Mouse (Mus musculus) MEL (cell line): ENCODE measurements around the gene 2010300C02Rik. TPM values are rescaled to one million over a fixed set of nuclear protein-coding genes. Genes with fewer than 3 reads are reported as not detected.

Experiments
- DNase-seq: peaks from one replicate; pipeline ENCODE4 v3.0.0; 2011; ENCODE audit warnings: low read depth, low spot score
- H3K27ac ChIP-seq: 2 replicates; pipeline ENCODE4 v1.5.1; 2012; ENCODE audit warnings: low read depth, mild to moderate bottlenecking, control low read depth, low read length, moderate library complexity; ENCODE audit not compliant: control insufficient read depth
- H3K27me3 ChIP-seq, 2 experiments: fragments of 150-350 bp in 1 of 2; sonication (generic) in 1 of 2; 2 replicates each; pipeline ENCODE4 v1.6.1; 2012; ENCODE audit warnings: low read length in 2 of 2, mild to moderate bottlenecking in 2 of 2, improper control_type of control experiment in 1 of 2, moderate library complexity in 1 of 2; ENCODE audit not compliant: insufficient read depth in 2 of 2, control insufficient read depth in 1 of 2
- H3K36me3 ChIP-seq, 2 experiments: 2 replicates each; pipeline ENCODE4 v1.6.1; 2012 to 2014; ENCODE audit warnings: low read length in 2 of 2, improper control_type of control experiment in 1 of 2, inconsistent platforms in 1 of 2, mild to moderate bottlenecking in 1 of 2; ENCODE audit not compliant: insufficient read depth in 2 of 2, control insufficient read depth in 1 of 2
- H3K4me1 ChIP-seq, 2 experiments: fragments of 150-350 bp in 1 of 2; sonication (generic) in 1 of 2; 2 replicates each; pipeline ENCODE4 v1.6.1; 2012; ENCODE audit warnings: low read length in 2 of 2, improper control_type of control experiment in 1 of 2, mild to moderate bottlenecking in 1 of 2; ENCODE audit not compliant: insufficient read depth in 2 of 2, control insufficient read depth in 1 of 2
- H3K4me3 ChIP-seq, 2 experiments: fragments of 150-350 bp in 1 of 2; sonication (generic) in 1 of 2; 2 replicates each; pipeline ENCODE4 v1.5.1; 2012; ENCODE audit warnings: low read depth in 2 of 2, low read length in 2 of 2, mild to moderate bottlenecking in 2 of 2, moderate library complexity in 2 of 2, control low read depth in 1 of 2, improper control_type of control experiment in 1 of 2; ENCODE audit not compliant: control insufficient read depth in 1 of 2, insufficient read depth in 1 of 2
- H3K79me2 ChIP-seq: 2 replicates; pipeline ENCODE4 v1.6.1; 2012; ENCODE audit warnings: mild to moderate bottlenecking, low read length, moderate library complexity; ENCODE audit not compliant: control insufficient read depth, poor library complexity, insufficient read depth
- H3K9ac ChIP-seq: 2 replicates; pipeline ENCODE4 v1.6.1; 2012; ENCODE audit warnings: low read depth, mild to moderate bottlenecking, control low read depth, low read length, moderate library complexity; ENCODE audit not compliant: control insufficient read depth, poor library complexity, severe bottlenecking
- H3K9me3 ChIP-seq: fragments of 150-350 bp; sonication (generic); replicated peaks from 2 replicates; pipeline ENCODE4 v1.6.1; 2012; ENCODE audit warnings: mild to moderate bottlenecking, low read length, improper control_type of control experiment, moderate library complexity; ENCODE audit not compliant: insufficient read depth
- CHD2 ChIP-seq: IDR thresholded peaks from 2 replicates; pipeline ENCODE4 v1.6.1; 2011; ENCODE audit warnings: low read length, improper control_type of control experiment
- CTCF ChIP-seq, 3 experiments: IDR thresholded peaks in 2 of 3; conservative IDR thresholded peaks in 1 of 3; 2 replicates each; pipeline ENCODE4 v1.5.1; 2011 to 2012; ENCODE audit warnings: low read length in 3 of 3, low read depth in 2 of 3, mild to moderate bottlenecking in 2 of 3, improper control_type of control experiment in 1 of 3, inconsistent platforms in 1 of 3, mixed read lengths in 1 of 3, moderate library complexity in 1 of 3; ENCODE audit not compliant: control insufficient read depth in 1 of 3, insufficient read depth in 1 of 3, poor library complexity in 1 of 3, severe bottlenecking in 1 of 3
- GATA1 ChIP-seq: IDR thresholded peaks from 2 replicates; pipeline ENCODE4 v1.6.1; 2011; ENCODE audit warnings: low read depth, low read length, improper control_type of control experiment
- JUND ChIP-seq: IDR thresholded peaks from 2 replicates; pipeline ENCODE4 v1.6.1; 2011; ENCODE audit warnings: low read depth, mild to moderate bottlenecking, improper control_type of control experiment, low read length
- MAFK ChIP-seq: IDR thresholded peaks from 2 replicates; pipeline ENCODE4 v1.6.1; 2011; ENCODE audit warnings: low read depth, mild to moderate bottlenecking, low read length, improper control_type of control experiment, borderline replicate concordance
- MYB ChIP-seq: IDR thresholded peaks from 2 replicates; pipeline ENCODE4 v1.6.1; 2011; ENCODE audit warnings: mild to moderate bottlenecking, low read depth, low read length, improper control_type of control experiment
- MYC ChIP-seq: IDR thresholded peaks from 2 replicates; pipeline ENCODE4 v1.6.1; 2011; ENCODE audit warnings: low read depth, mild to moderate bottlenecking, low read length, improper control_type of control experiment, moderate library complexity
- NELFE ChIP-seq: IDR thresholded peaks from 2 replicates; pipeline ENCODE4 v1.6.1; 2011; ENCODE audit warnings: low read depth, low read length, improper control_type of control experiment
- NRF1 ChIP-seq: IDR thresholded peaks from 2 replicates; pipeline ENCODE4 v1.6.1; 2014; ENCODE audit warnings: low read depth, mild to moderate bottlenecking, inconsistent platforms, low read length, improper control_type of control experiment, moderate library complexity; ENCODE audit not compliant: poor library complexity, insufficient read depth, severe bottlenecking
- POLR2A ChIP-seq, 2 experiments: IDR thresholded peaks; 2 replicates each; pipeline ENCODE4 v1.6.1; 2011 to 2012; ENCODE audit warnings: low read length in 2 of 2, mild to moderate bottlenecking in 2 of 2, control low read depth in 1 of 2, improper control_type of control experiment in 1 of 2, low read depth in 1 of 2, moderate library complexity in 1 of 2; ENCODE audit not compliant: control insufficient read depth in 1 of 2, insufficient read depth in 1 of 2, poor library complexity in 1 of 2
- POLR2AphosphoS2 ChIP-seq: IDR thresholded peaks from 2 replicates; pipeline ENCODE4 v1.6.1; 2011; ENCODE audit warnings: low read length, improper control_type of control experiment
- RAD21 ChIP-seq: IDR thresholded peaks from 2 replicates; pipeline ENCODE4 v1.6.1; 2011; ENCODE audit warnings: mild to moderate bottlenecking, low read depth, low read length, improper control_type of control experiment
- USF1 ChIP-seq: IDR thresholded peaks from 2 replicates; pipeline ENCODE4 v1.6.1; 2014; ENCODE audit warnings: low read depth, mild to moderate bottlenecking, inconsistent platforms, low read length, improper control_type of control experiment, moderate library complexity
- USF2 ChIP-seq, 2 experiments: IDR thresholded peaks; 2 replicates each; pipeline ENCODE4 v1.6.1; 2011 to 2012; ENCODE audit warnings: improper control_type of control experiment in 2 of 2, low read length in 2 of 2, borderline replicate concordance in 1 of 2, inconsistent platforms in 1 of 2, low read depth in 1 of 2, mild to moderate bottlenecking in 1 of 2; ENCODE audit not compliant: insufficient read depth in 1 of 2
- ZNF384 ChIP-seq: IDR thresholded peaks from 2 replicates; pipeline ENCODE4 v1.6.1; 2012; ENCODE audit warnings: low read depth, mild to moderate bottlenecking, inconsistent platforms, low read length, improper control_type of control experiment
- polyA plus RNA-seq, 2 experiments: library from polyadenylated mRNA; stranded (reverse) in 1 of 2; unstranded in 1 of 2; fragments of >175 nt in 1 of 2; fragments of >200 nt in 1 of 2; gene quantifications; 2 replicates each; pipeline versions ENCODE4 v1.2.1 to v1.2.4; 2012; ENCODE audit warnings: low replicate concordance in 2 of 2, low read depth in 1 of 2; ENCODE audit not compliant: insufficient read length in 2 of 2, insufficient read depth in 1 of 2, missing spikeins in 1 of 2
- total RNA-seq: library from RNA; depleted of rRNA; stranded (reverse); fragments of 300-350 nt; gene quantifications from 2 replicates; pipeline ENCODE4 v1.2.3, GENCODE M21; 2012

The 2010300C02Rik gene
- total and polyA plus RNA-seq, 3 experiments: not detected

DNA sequence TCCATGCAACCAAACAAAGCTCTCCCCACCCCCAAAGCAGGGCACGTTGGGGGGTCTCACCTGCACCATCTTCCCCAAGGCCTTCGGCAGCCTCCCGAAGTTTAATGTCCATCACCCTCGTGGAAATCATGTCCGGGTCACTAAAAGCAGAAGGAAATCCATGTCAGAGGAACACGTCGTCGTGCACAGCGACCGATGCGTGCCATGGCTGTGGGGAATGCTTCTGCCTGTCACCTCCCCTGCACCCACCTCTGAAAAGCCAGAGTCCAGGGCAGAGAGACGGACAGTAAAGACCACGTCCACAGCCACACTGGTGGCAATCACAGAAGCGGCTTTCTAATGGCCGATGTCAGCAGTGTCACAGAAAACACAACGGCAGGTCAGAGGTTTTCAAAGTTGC lies 75.4 kb downstream of the 2010300C02Rik start:
- Histone ChIP-seq H3K27me3 (peaks cover 0 to 1% of the 10 kb centered on the region in 2 experiments; a peak in 1 of 4 replicates), H3K27ac (no peak overlapping the region), H3K36me3 (no peaks in the 10 kb centered on the region), H3K9me3 (no peaks in the 10 kb centered on the region), H3K9ac (no peak overlapping the region), H3K79me2 (no peaks in the 10 kb centered on the region), H3K4me3 (no peak overlapping the region), H3K4me1 (no peaks in the 10 kb centered on the region)
- no peak for DNase-seq
- TF ChIP-seq USF2 (IDR thresholded peaks at IDR 0.05; ENCODE audit: borderline replicate concordance in 1 of 2, insufficient read depth in 1 of 2, low read depth in 1 of 2, low read length in 2 of 2) (no peak), JUND (no peak), RAD21 (no peak), NELFE (no peak), MYB (no peak), MYC (no peak), CTCF (IDR thresholded peaks at IDR 0.05 in 2 of 3, conservative IDR thresholded peaks at IDR 0.05 in 1 of 3; ENCODE audit: control insufficient read depth in 1 of 3, insufficient read depth in 1 of 3, low read depth in 2 of 3, low read length in 3 of 3, poor library complexity in 1 of 3, severe bottlenecking in 1 of 3) (no peak), USF1 (no peak), CHD2 (no peak), GATA1 (no peak), POLR2A (IDR thresholded peaks at IDR 0.05; ENCODE audit: control insufficient read depth in 1 of 2, insufficient read depth in 1 of 2, low read depth in 1 of 2, low read length in 2 of 2, poor library complexity in 1 of 2) (no peak)

- TF ChIP-seq ZNF384: no peak
- no peak for TF ChIP-seq RAD21
- no peak for TF ChIP-seq USF1
- TF ChIP-seq MYC: no peak
- TF ChIP-seq CTCF (IDR thresholded peaks at IDR 0.05 in 2 of 3, conservative IDR thresholded peaks at IDR 0.05 in 1 of 3; ENCODE audit: control insufficient read depth in 1 of 3, insufficient read depth in 1 of 3, low read depth in 2 of 3, low read length in 3 of 3, poor library complexity in 1 of 3, severe bottlenecking in 1 of 3): no peak
- no peak for TF ChIP-seq MAFK
- TF ChIP-seq NRF1: no peak
- no peak for TF ChIP-seq POLR2AphosphoS2
- no peak for DNase-seq
Observed at GRCm38 (mm10) chr1:37643794-37644365, 76.0 kb downstream of the 2010300C02Rik start.

More at GRCm38 (mm10) chr1:37643794-37644365, 76.0 kb downstream of the 2010300C02Rik start:
- Histone ChIP-seq H3K9me3 (no peaks in the 10 kb centered on the region), H3K4me1 (no peaks in the 10 kb centered on the region), H3K4me3 (no peak overlapping the region), H3K27me3 (peaks cover 0 to 1% of the 10 kb centered on the region in 2 experiments; a peak in 1 of 4 replicates), H3K27ac (no peak overlapping the region), H3K9ac (no peak overlapping the region), H3K36me3 (no peaks in the 10 kb centered on the region), H3K79me2 (no peaks in the 10 kb centered on the region)
